Mouse (Mus musculus) lung, adult 2 months (tissue): Measurements from ENCODE around the gene Rbp2.

Experiments used
- CTCF ChIP-seq: fragments of 200-500 bp; IDR thresholded peaks from 2 replicates; pipeline ENCODE4 v1.5.1; 2011; ENCODE audit warnings: mild to moderate bottlenecking, low read length, control low read depth; ENCODE audit not compliant: insufficient read depth
- POLR2A ChIP-seq: fragments of 200-500 bp; IDR thresholded peaks from 2 replicates; pipeline ENCODE4 v1.6.1; 2011; ENCODE audit warnings: low read depth, mild to moderate bottlenecking, control low read depth, low read length, borderline replicate concordance; ENCODE audit errors: extremely low read depth

DNA sequence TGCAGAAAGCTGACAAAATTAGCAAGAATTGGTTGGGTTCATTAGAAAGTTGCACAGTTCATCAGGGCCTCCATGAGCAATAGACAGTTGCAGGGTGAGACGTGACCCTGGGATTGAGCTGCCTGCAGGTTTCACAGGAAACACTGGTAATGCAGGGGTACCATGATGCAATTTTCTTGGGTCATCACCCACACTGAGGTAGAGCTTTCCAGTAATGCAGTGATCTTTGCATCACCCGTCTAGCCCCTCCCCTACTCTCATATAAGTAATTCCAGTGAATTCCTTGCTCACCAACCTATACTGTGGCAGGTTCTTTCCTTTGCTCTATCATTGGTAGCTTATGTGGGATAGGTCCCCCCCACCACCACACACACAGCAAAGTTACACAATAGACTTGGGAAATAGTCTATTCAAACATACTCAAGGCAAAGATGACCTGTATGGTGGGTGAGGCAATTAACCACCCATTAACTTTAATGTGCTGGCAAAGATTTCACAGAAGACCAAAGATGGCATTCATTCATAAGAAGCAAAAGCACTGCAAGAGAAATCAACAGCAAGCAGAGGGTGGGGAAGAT, 5.7 kb upstream of the Rbp2 start:
- TF ChIP-seq CTCF (no peak), POLR2A (no peak)
